In genomic region chr11:44550996-44551395, GRCm38 (mm10) we compare ENCODE assay signal across 12 mouse cellular contexts. TPM values are rescaled to one million over a fixed set of nuclear protein-coding genes. Genes with fewer than 3 reads are reported as not detected.
A peak's percentile ranks its signal among the peaks of the same experiment; 100 is the strongest.
DNase-seq lines count a peak whose midpoint lies in the region; ATAC-seq and TF ChIP-seq lines count a peak whose summit lies in the region.
"Had no signal": no experiment of that assay in that cellular context is flagged by ENCODE, and none has a peak within 500 bp of the region (broad histone marks: within the 10 kb centered on the region; RNA-seq: fewer than 3 reads in every experiment).

No protein-coding gene starts in this region.

- no peaks in the 10 kb centered on the region for H3K27me3 ChIP-seq in cerebellum, adult 2 months (ENCODE audit: control insufficient read depth, insufficient read depth, low read length)
- H3K27me3 ChIP-seq in kidney, postnatal 0 days (ENCODE audit: insufficient read depth, low read length), result no peaks in the 10 kb centered on the region
- H3K27me3 ChIP-seq in E14TG2a.4 (ENCODE audit: insufficient read depth, low read length), result no peaks in the 10 kb centered on the region
- H3K27me3 ChIP-seq: hindbrain, embryonic 15.5 days; limb, embryonic 12.5 days; neural tube, embryonic 12.5 days had no signal

- no peak for DNase-seq in cerebellum, adult 2 months
- DNase-seq in cerebellum, adult 11-12 months, result no peak
- DNase-seq in kidney, postnatal 0 days (ENCODE audit: low spot score), result no peak
- DNase-seq in kidney, adult 18-20 months, result no peak
- DNase-seq in embryo, embryonic 11.5 days (ENCODE audit: low read depth, low spot score), result peak; percentile 9
- no peak for DNase-seq in adrenal gland, postnatal 14 days
- DNase-seq in adrenal gland, adult 18-20 months (ENCODE audit: low spot score in 2 of 2), result no peak
- DNase-seq: right cerebral cortex, postnatal 4 days had no signal

- H3K27ac ChIP-seq in cerebellum, adult 2 months (ENCODE audit: insufficient read depth, low read length), result no peak overlapping the region
- no peak overlapping the region for H3K27ac ChIP-seq in kidney, postnatal 0 days
- H3K27ac ChIP-seq: hindbrain, embryonic 15.5 days; limb, embryonic 12.5 days; neural tube, embryonic 12.5 days had no signal

- peaks cover 12% of the 10 kb centered on the region; the same call in 1 of the 2 replicates for H3K4me1 ChIP-seq in cerebellum, adult 2 months (ENCODE audit: control insufficient read depth, insufficient read depth, low read length)
- H3K4me1 ChIP-seq in kidney, postnatal 0 days (replicated peaks; ENCODE audit: insufficient read depth, low read length), result no peaks in the 10 kb centered on the region
- peaks cover 11% of the 10 kb centered on the region for H3K4me1 ChIP-seq in E14TG2a.4 (replicated peaks; ENCODE audit: low read depth, low read length)
- H3K4me1 ChIP-seq: limb, embryonic 12.5 days; neural tube, embryonic 12.5 days had no signal

- H3K36me3 ChIP-seq in kidney, postnatal 0 days (ENCODE audit: insufficient read depth, low read length), result peaks cover 59% of the 10 kb centered on the region
- peaks cover 81% of the 10 kb centered on the region for H3K36me3 ChIP-seq in E14TG2a.4 (ENCODE audit: insufficient read depth, low read length)

- no peaks in the 10 kb centered on the region for H3K9me3 ChIP-seq in kidney, postnatal 0 days (replicated peaks; ENCODE audit: low read length)
- no peaks in the 10 kb centered on the region for H3K9me3 ChIP-seq in E14TG2a.4 (ENCODE audit: low read length)
- H3K9me3 ChIP-seq: hindbrain, embryonic 15.5 days; limb, embryonic 12.5 days; neural tube, embryonic 12.5 days had no signal

- no peak for TF ChIP-seq POLR2A in cerebellum, adult 2 months (IDR thresholded peaks at IDR 0.05; ENCODE audit: borderline replicate concordance, insufficient read depth, low read length)

- no peak overlapping the region for H3K9ac ChIP-seq in kidney, postnatal 0 days (ENCODE audit: low read depth, low read length)
- H3K9ac ChIP-seq: hindbrain, embryonic 15.5 days; limb, embryonic 12.5 days; neural tube, embryonic 12.5 days had no signal

- no peak overlapping the region for H3K4me2 ChIP-seq in kidney, postnatal 0 days (ENCODE audit: low read length)
- H3K4me2 ChIP-seq: hindbrain, embryonic 15.5 days; limb, embryonic 12.5 days; neural tube, embryonic 12.5 days had no signal

- ATAC-seq in kidney, postnatal 0 days (replicated peaks; ENCODE audit: low FRiP score, low read depth), result no peak

- no peak overlapping the region for H3K4me3 ChIP-seq in cerebellum, adult 2 months (replicated peaks; ENCODE audit: insufficient read depth, low read depth, low read length)
- H3K4me3 ChIP-seq in kidney, postnatal 0 days (replicated peaks; ENCODE audit: low read depth, low read length), result no peak overlapping the region
- no peak overlapping the region for H3K4me3 ChIP-seq in E14TG2a.4 (replicated peaks; ENCODE audit: low read length)
- H3K4me3 ChIP-seq: hindbrain, embryonic 15.5 days; limb, embryonic 12.5 days; neural tube, embryonic 12.5 days had no signal

- TF ChIP-seq CTCF in cerebellum, adult 2 months (IDR thresholded peaks at IDR 0.05; ENCODE audit: borderline replicate concordance, insufficient read depth, low read depth, low read length), result peak; percentile 36; the same call in 1 of the 2 replicates
- peak; percentile 50; the same call in 1 of the 2 replicates for TF ChIP-seq CTCF in kidney, postnatal 0 days (IDR thresholded peaks at IDR 0.05; ENCODE audit: low read depth)
- TF ChIP-seq CTCF in E14TG2a.4 (conservative IDR thresholded peaks at IDR 0.05; ENCODE audit: low read length), result peak; percentile 45

- 92% methylated on average over 6 of the region's 6 CpGs for WGBS in cerebellum, adult 2 months
- 97% methylated on average over 6 of the region's 6 CpGs for WGBS in kidney, postnatal 0 days

RNA-seq across cellular contexts. Expression of gene Rnf145, which starts 32.2 kb away (rescaled TPM):
- 94.2 and 94.6 TPM in 2 replicates for polyA plus RNA-seq in cerebellum, adult 2 months (2012; rRNA removed)
- 51.8 and 61.4 TPM in 2 replicates for polyA plus RNA-seq in kidney, postnatal 0 days (2015; fragmentation: Nextera tagmentation; extraction: Ambion mirVana)
- total RNA-seq in adrenal gland, postnatal 14 days (2021), result 62.1 and 62.6 TPM in 2 replicates
- total RNA-seq in adrenal gland, adult 18-20 months (2021), result 10 to 100 TPM; 47.2 to 61.7 TPM
